Mouse (Mus musculus) spleen, adult 2 months (tissue): Measurements from ENCODE around the gene Abcc9. TPM values are rescaled to one million over a fixed set of nuclear protein-coding genes. Genes with fewer than 3 reads are reported as not detected.

Source experiments
- DNase-seq, 2 experiments: peaks; one replicate each; pipeline versions ENCODE4 v3.0.0 to v3.0.0-alpha.2; 2012 to 2021; ENCODE audit warnings: low spot score in 2 of 2, low read depth in 1 of 2
- H3K27ac ChIP-seq: fragments of 200-500 bp; 2 replicates; pipeline ENCODE4 v1.5.1; 2012; ENCODE audit warnings: low read length, inconsistent platforms; ENCODE audit not compliant: insufficient read depth
- H3K27me3 ChIP-seq: fragments of 200-500 bp; 2 replicates; pipeline ENCODE4 v1.6.1; 2012; ENCODE audit warnings: mild to moderate bottlenecking, moderate library complexity, low read length, inconsistent platforms; ENCODE audit not compliant: control insufficient read depth, insufficient read depth
- H3K36me3 ChIP-seq: fragments of 200-500 bp; 2 replicates; pipeline ENCODE4 v1.6.1; 2012; ENCODE audit warnings: mild to moderate bottlenecking, low read length, inconsistent platforms; ENCODE audit not compliant: control insufficient read depth, insufficient read depth
- H3K4me1 ChIP-seq: fragments of 200-500 bp; 2 replicates; pipeline ENCODE4 v1.6.1; 2011; ENCODE audit warnings: inconsistent platforms; ENCODE audit not compliant: control insufficient read depth, insufficient read depth, insufficient read length
- H3K4me3 ChIP-seq: fragments of 200-500 bp; 2 replicates; pipeline ENCODE4 v1.5.1; 2011; ENCODE audit warnings: mild to moderate bottlenecking, inconsistent platforms; ENCODE audit not compliant: insufficient read depth, insufficient read length; ENCODE audit errors: extremely low read depth
- CTCF ChIP-seq: fragments of 200-500 bp; IDR thresholded peaks from 2 replicates; pipeline ENCODE4 v1.5.1; 2011; ENCODE audit warnings: mild to moderate bottlenecking, inconsistent platforms; ENCODE audit not compliant: insufficient read depth, insufficient read length, insufficient replicate concordance; ENCODE audit errors: extremely low read depth
- POLR2A ChIP-seq: fragments of 200-500 bp; IDR thresholded peaks from 2 replicates; pipeline ENCODE4 v1.6.1; 2011; ENCODE audit warnings: low read depth, low read length, inconsistent platforms
- WGBS: fragments of 180-500 bp; shearing (Covaris S2); methylation state at CpG from one replicate; pipeline ENCODE4 v1.1.7; 2018; 5-methylcytosine and 5-hydroxymethylcytosine counted together
- polyA plus RNA-seq: library from polyadenylated mRNA; depleted of rRNA; stranded (reverse); fragments of >200 nt; gene quantifications from 2 replicates; pipeline ENCODE4 v1.2.3, GENCODE M21; 2012

The Abcc9 gene
- polyA plus RNA-seq, 1 experiment, result 1.8 TPM

DNA sequence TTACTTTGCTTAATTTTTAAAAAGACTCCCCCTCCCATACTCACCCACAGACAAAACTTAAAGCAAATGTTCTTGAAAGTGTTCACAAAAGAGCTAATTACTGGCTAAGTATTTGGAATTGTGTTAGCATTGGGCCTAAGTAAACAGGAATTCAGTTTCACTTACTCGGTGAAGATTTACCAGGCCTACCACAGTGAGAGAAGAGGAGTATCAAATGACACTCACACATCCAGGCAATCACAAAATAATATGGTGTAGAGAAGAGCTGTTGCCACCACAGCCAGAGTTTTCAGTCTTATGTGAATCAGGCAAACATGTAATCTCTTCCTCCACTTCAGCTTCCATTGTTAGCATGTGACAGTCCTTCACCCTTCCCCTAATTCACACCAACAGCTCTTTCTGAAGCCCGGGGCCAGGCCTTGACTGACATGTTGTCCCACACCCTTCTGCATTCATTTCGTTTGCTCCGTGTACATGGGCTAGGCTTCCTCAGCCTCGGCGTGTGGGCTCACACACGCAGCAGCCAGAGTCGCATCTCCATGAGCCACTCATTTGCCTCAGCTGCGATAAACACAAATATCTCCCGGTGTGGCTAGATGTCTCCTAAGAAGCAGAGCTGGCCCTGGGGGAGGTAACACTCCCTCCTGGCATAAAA lies 67.5 kb downstream of the Abcc9 start:
- H3K27me3 ChIP-seq, result no peaks in the 10 kb centered on the region
- WGBS, result 91% methylated on average over 10 of the region's 10 CpGs
- no peak overlapping the region for H3K27ac ChIP-seq
- no peaks in the 10 kb centered on the region for H3K4me1 ChIP-seq
- TF ChIP-seq CTCF (no peak), POLR2A (no peak)
- no peak for DNase-seq
- no peaks in the 10 kb centered on the region for H3K36me3 ChIP-seq
- H3K4me3 ChIP-seq, result no peak overlapping the region

DNA sequence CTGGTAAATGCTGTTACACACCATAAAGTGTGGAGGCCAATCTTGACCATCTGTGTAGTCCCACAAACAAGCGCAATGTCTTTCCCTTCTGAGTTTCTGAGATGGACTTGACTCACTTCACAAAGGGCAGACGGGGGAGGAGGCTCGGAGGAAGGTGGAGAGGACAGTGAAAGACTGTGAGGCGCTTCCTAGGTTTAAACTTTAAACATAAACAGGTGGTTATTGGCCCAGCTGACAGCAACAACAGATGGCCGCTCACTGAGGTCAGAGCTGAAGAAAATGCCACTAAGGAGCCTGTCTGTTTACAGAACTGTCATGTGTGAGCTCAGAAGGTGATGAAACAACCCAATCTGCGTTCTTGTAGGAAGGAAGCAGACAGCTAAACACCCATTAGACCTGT lies 78.8 kb downstream of the Abcc9 start:
- no peak for DNase-seq
- no peaks in the 10 kb centered on the region for H3K36me3 ChIP-seq
- no peak for TF ChIP-seq POLR2A
- TF ChIP-seq CTCF, result no peak
- 83% methylated on average over 6 of the region's 6 CpGs for WGBS
- no peaks in the 10 kb centered on the region for H3K4me1 ChIP-seq
- no peak overlapping the region for H3K4me3 ChIP-seq
- H3K27me3 ChIP-seq, result no peaks in the 10 kb centered on the region
- no peak overlapping the region for H3K27ac ChIP-seq

DNA sequence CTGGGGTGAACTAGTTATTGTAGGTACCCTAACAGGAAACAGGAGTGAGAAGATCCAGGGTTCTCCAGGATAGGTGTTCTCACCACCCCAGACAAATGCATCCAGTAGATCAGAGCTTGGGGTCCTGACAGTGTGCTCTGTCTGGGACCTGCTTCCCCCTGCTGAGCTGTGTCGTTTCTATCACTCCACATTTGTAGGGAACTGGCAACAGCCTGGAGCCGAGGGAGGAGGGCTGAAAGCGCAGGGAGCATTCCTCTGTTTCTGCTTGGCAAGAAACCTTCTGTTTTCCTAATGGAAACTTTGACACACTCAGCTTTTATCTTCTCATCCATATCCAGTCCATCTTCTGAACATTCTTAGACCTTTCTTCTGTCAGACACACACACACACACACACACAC lies 85.5 kb downstream of the Abcc9 start:
- Histone ChIP-seq H3K36me3 (no peaks in the 10 kb centered on the region), H3K4me3 (no peak overlapping the region), H3K4me1 (no peaks in the 10 kb centered on the region), H3K27ac (no peak overlapping the region), H3K27me3 (no peaks in the 10 kb centered on the region)
- TF ChIP-seq POLR2A, result no peak
- no peak for TF ChIP-seq CTCF
- DNase-seq, result no peak
- 69% methylated on average over 3 of the region's 3 CpGs for WGBS

DNA sequence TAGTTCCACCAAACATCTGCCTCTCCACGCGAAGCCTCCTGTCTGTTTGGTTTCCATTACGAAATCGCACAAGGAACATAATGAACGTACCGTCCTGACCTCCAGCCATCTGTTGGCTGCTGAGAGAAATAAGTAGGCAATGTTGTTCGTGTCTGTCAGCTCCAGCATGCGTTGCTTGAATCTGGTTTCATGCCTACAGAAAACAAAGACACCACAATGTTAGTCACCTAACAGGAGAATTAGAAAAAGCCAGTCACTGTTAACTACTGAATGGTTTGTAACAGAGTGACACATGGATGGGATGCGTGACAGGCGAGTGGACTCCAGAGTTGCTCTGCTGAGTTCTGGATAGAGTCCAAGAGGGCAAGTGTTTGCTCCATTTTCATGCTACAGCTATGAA lies 87.8 kb downstream of the Abcc9 start:
- 91% methylated on average over 10 of the region's 10 CpGs for WGBS
- TF ChIP-seq CTCF (no peak), POLR2A (no peak)
- H3K36me3 ChIP-seq, result no peaks in the 10 kb centered on the region
- no peak for DNase-seq
- no peaks in the 10 kb centered on the region for H3K4me1 ChIP-seq
- H3K27me3 ChIP-seq, result no peaks in the 10 kb centered on the region
- no peak overlapping the region for H3K4me3 ChIP-seq
- no peak overlapping the region for H3K27ac ChIP-seq

DNA sequence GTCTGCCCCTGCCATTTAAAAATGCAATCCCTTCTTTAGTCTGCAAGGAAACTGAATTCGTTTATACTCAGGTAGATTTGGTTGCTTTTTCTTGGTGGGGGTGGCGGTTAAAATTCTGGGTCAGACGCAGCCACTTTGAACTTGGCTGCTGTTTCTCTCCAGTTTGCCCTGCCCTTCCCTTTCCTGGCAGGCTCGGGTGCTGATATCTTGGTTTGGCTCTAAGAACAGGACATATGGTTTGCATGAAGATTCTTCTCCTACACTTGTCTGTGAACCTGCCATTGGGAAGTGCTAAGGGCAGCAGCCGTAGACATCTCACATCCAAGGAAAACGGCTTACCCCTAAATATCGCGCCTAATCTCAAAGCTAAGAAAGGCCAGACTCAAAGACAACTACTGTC lies 89.7 kb downstream of the Abcc9 start:
- Histone ChIP-seq H3K27me3 (no peaks in the 10 kb centered on the region), H3K36me3 (no peaks in the 10 kb centered on the region), H3K4me3 (no peak overlapping the region), H3K4me1 (no peaks in the 10 kb centered on the region), H3K27ac (no peak overlapping the region)
- DNase-seq, result no peak
- 77% methylated on average over 8 of the region's 8 CpGs for WGBS
- TF ChIP-seq POLR2A (no peak), CTCF (no peak)

DNA sequence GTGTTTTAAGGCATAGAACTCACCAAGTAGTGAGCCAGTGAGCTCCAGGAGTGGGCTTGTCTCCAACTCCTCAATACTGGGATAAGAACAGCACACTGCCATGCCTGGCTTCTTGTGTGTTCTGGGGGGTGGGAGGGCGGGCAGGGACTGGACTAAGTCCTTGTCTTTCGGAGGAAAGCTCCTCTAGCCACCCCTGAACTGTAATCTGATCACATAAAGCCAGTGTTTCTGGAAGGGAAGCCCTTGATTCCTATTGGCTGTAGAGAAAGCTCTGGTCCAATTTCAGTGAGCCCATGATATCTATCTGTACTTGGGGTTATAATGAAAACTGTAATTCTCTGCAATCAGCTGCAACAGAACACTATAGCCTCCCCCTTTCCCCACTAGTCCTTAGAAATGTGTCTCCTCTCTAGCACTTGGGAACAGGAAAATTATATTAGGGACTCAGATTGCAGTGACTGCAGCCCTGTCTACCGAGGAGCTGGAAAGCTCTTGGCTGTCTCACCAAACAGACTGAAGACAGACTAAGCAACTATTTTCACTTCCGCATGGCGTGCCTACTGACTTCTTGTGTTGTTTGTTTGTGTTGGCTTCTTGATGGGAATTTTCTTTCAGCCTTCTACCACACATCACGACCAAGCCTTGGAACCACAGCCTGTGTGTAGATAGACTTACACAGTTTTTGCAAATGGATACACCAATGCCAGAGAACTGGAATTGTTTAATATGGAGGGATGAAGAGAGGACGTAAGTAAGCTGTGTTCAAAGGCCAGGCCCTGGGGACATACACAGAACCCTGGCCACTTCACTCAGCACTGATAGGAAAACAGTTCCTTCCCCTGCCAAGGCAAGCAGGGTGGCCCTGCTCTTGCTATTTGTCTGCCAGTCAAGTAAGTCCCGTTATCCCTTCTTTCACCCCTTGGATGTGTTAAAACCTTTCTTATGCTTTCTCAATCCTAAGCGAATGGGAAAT lies 92.4 kb downstream of the Abcc9 start:
- Histone ChIP-seq H3K36me3 (no peaks in the 10 kb centered on the region), H3K27me3 (no peaks in the 10 kb centered on the region), H3K4me1 (no peaks in the 10 kb centered on the region), H3K27ac (no peak overlapping the region), H3K4me3 (no peak overlapping the region)
- TF ChIP-seq CTCF, result no peak
- no peak for TF ChIP-seq POLR2A
- DNase-seq, result no peak
- WGBS, result 80% methylated on average over 9 of the region's 9 CpGs

DNA sequence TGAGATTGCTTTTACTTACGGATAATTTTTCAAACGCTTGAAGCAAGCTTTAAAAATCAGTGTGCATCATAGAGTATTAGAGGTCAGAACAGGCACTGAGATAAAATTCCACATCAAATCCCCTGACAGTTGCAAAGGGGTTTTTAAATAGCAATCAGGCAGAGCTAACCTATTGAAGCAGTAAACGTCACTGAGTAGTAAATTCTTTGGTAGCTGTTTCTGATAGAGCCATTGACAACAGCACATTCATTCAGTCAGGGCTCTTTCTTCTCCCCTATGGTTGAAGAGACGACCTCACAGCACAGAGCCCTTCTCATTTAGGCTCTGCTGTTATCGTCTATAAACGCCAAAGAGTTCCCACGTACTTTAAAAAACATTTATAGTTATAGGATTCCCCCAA lies 95.0 kb downstream of the Abcc9 start:
- DNase-seq, result no peak
- WGBS, result 85% methylated on average over 7 of the region's 7 CpGs
- Histone ChIP-seq H3K4me1 (no peaks in the 10 kb centered on the region), H3K36me3 (no peaks in the 10 kb centered on the region), H3K4me3 (no peak overlapping the region), H3K27ac (no peak overlapping the region), H3K27me3 (no peaks in the 10 kb centered on the region)
- TF ChIP-seq POLR2A (no peak), CTCF (no peak)
